Mouse (Mus musculus) E14TG2a.4 (cell line): ENCODE measurements at regions not wholly inside any gene's neighbourhood (a gene's known extent, or its start where the extent isn't known, plus 50 kb on each side); places are given as distances from the start of the nearest gene placed in this dataset.

Source experiments
- NANOG ChIP-seq: IDR thresholded peaks from 2 replicates; pipeline ENCODE4 v1.6.1; 2014; ENCODE audit warnings: borderline replicate concordance, low read length, mixed read lengths
- POU5F1 ChIP-seq: IDR thresholded peaks from 2 replicates; pipeline ENCODE4 v1.6.1; 2014; ENCODE audit warnings: low read length, borderline replicate concordance

DNA sequence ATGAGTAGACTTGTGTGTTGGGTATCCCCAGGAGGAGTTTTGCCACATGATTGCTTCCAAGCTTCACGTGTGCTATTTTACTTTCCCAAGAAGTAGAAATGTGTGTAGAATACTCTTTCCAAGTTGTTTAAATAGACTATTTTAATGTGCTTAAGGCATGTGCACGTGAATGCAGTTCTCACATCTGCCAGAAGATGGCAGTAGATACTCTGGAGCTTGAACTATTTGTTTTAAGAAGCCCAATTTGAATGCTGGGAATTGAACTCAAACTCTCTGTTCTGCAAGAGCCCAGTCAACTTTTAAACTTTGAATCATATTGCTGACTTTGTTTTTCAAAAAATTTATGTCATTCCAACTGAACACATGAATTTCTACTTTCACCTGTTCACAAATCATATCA is 431.3 kb upstream of the Reg3g start:
- TF ChIP-seq NANOG (no peak), POU5F1 (no peak)
